Mouse (Mus musculus) embryo, embryonic 10 days (tissue): ENCODE data around the gene Coq2.

ENCODE experiments used
- DNase-seq: peaks from one replicate; pipeline ENCODE4 v3.0.0-alpha.2; 2015; ENCODE audit warnings: low spot score

Coq2 gene

GRCm38 (mm10) chr5:100620952-100621351 lies 54.0 kb downstream of the Coq2 start:
- DNase-seq: no peak

- DNase-seq: no peak
Observed at GRCm38 (mm10) chr5:100619586-100620275, 55.2 kb downstream of the Coq2 start.

GRCm38 (mm10) chr5:100613896-100614768 lies 60.8 kb downstream of the Coq2 start:
- no peak for DNase-seq

- no peak for DNase-seq
Observed at GRCm38 (mm10) chr5:100607868-100608267, 67.1 kb downstream of the Coq2 start.

GRCm38 (mm10) chr5:100607090-100607762 lies 67.7 kb downstream of the Coq2 start:
- DNase-seq: no peak

- DNase-seq: no peak
Observed at GRCm38 (mm10) chr5:100605828-100606229, 69.1 kb downstream of the Coq2 start.
